Mouse (Mus musculus): ENCODE results near the gene Ltk.

Gene Ltk

GRCm38 (mm10) chr2:119760251-119760650 is at the start of gene Ltk:
Gene Ltk (minus strand): TSS chr2:119760431.
- peak; percentile 86 for DNase-seq

GRCm38 (mm10) chr2:119808881-119809280 is 48.6 kb upstream of the Ltk start:
- DNase-seq, result no peak

- DNase-seq, result no peak
Observed at GRCm38 (mm10) chr2:119808438-119808837, 48.2 kb upstream of the Ltk start.

GRCm38 (mm10) chr2:119805536-119805935 is 45.3 kb upstream of the Ltk start:
- no peak for DNase-seq

GRCm38 (mm10) chr2:119804776-119805175 is 44.5 kb upstream of the Ltk start:
- DNase-seq, result no peak

GRCm38 (mm10) chr2:119804275-119804628 is 44.0 kb upstream of the Ltk start:
- no peak for DNase-seq

GRCm38 (mm10) chr2:119803618-119804274 is 43.5 kb upstream of the Ltk start:
- DNase-seq, result no peak

- no peak for DNase-seq
Observed at GRCm38 (mm10) chr2:119802767-119803617, 42.8 kb upstream of the Ltk start.

- peak; percentile 89 for DNase-seq
Observed at GRCm38 (mm10) chr2:119800876-119801846, 40.9 kb upstream of the Ltk start.

- DNase-seq, result peak; percentile 86
Observed at GRCm38 (mm10) chr2:119799961-119800550, 39.8 kb upstream of the Ltk start.

- DNase-seq, result peak; percentile 95
Observed at GRCm38 (mm10) chr2:119799181-119799960, 39.1 kb upstream of the Ltk start.

- peak; percentile 98 for DNase-seq
Observed at GRCm38 (mm10) chr2:119798246-119798927, 38.2 kb upstream of the Ltk start.

- no peak for DNase-seq
Observed at GRCm38 (mm10) chr2:119797279-119797783, 37.1 kb upstream of the Ltk start, which contains the start of gene Tyro3. Gene Tyro3 (plus strand): TSS chr2:119797733.

- DNase-seq, result no peak
Observed at GRCm38 (mm10) chr2:119789996-119790395, 29.8 kb upstream of the Ltk start.

- peak; percentile 97 for DNase-seq
Observed at GRCm38 (mm10) chr2:119787206-119787883, 27.1 kb upstream of the Ltk start, which contains the start of gene Rpap1. Gene Rpap1 (minus strand): TSS chr2:119787537.

GRCm38 (mm10) chr2:119767246-119767645 is 7.0 kb upstream of the Ltk start:
- peak; percentile 76 for DNase-seq

- no peak for DNase-seq
Observed at GRCm38 (mm10) chr2:119763924-119764323, 3.7 kb upstream of the Ltk start.

GRCm38 (mm10) chr2:119762276-119762675 is 2.0 kb upstream of the Ltk start:
- no peak for DNase-seq

GRCm38 (mm10) chr2:119758844-119759835 is 1.1 kb downstream of the Ltk start:
- peak; percentile 87 for DNase-seq
